Mouse (Mus musculus) ovary, postnatal 10 days (tissue): ENCODE results near the gene Usp21.

ENCODE experiments used
- DNase-seq: peaks from one replicate; pipeline ENCODE4 v3.0.0; 2022; ENCODE audit warnings: low spot score

Usp21 gene

DNA sequence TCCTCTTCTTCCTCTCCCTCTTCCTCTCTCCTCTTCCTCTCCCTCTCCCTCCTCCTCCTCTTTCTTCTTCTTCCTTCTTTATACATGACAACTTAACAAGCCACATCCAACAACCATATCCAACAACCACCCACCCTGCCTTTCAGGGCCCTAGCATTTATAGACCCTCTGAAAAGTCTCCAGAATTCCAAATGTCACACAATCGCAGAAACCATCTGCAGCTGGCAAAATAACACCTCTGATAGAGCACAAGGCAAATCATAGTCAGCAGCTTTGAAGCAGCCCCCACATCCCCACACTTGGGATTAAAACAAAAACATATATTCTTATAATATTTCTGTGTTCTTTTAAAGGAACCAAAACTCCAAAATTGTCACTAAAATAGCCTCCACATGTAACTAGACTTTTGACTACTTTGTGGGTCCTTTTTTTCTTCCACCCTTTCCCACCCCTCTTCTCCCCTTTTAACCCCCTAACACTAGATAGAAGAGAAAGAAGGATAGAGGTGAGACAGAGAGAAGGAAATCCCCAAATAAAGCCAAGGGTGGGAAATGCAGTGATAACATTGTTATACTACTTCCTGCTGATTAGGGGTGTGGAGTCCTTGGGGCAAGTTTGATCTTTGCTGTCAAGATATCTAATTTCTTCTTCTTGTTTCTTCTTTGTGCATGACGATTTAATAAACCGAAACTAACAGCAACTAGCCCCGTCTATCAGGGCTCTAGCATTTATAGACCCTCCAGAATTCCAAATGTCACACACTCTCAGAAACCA is 21.6 kb downstream of the Usp21 start:
- DNase-seq = no peak

- no peak for DNase-seq
These were observed 23.9 kb downstream of the Usp21 start for GRCm38 (mm10) chr1:171263666-171264461.

GRCm38 (mm10) chr1:171263185-171263611 is 24.6 kb downstream of the Usp21 start:
- DNase-seq = no peak

GRCm38 (mm10) chr1:171262594-171263130 is 25.1 kb downstream of the Usp21 start:
- no peak for DNase-seq

DNA sequence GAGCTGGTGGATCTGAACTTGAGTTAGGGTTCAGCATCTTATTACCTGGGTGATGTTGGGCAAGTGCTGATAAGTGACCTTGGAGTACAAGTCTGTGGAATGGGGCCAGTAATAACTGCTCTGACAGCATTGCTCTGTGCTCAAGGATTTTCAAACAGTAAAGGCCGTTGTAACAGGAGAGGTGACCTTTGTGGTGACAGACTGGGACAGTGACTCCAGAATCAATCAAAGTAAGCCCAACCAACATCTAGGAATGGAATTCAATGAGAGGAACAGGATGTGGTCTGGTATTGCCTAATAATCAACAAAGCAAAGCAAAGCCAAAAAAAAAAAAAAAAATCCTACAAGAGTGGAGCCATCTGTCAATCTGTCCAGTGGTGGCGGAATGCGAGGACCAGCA is 27.5 kb downstream of the Usp21 start:
- DNase-seq = no peak

GRCm38 (mm10) chr1:171258921-171259320 is 28.9 kb downstream of the Usp21 start:
- DNase-seq = no peak

- no peak for DNase-seq
These were observed 30.0 kb downstream of the Usp21 start for GRCm38 (mm10) chr1:171257781-171258180.

DNA sequence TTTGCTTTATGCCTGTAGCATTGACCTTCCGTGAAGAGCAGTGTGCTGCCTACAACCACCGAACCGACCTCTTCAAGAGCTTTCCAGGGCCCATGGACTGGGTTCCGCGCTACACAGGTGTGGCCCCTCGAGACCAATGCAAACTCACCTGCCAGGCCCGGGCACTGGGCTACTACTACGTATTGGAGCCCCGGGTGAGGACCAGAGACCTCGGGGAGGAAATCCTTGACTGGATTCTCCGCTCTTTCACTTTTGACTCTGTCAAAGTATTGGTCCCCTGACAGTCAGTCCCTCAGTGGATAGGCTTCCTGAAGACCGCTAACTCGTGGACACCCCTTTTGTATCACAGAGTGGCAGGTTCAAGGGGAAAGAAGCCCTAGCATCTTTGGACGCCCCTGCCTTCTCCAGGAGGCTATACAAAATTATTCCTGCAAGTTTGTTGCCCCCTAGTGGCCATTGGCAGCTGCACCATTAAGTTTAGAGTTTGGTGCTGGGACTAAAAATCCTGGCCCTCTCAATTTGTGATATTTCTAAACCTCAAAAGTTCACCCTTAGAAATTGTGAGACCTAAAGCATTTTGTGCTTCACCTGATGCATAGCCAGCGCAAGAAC is 30.7 kb downstream of the Usp21 start:
- no peak for DNase-seq

DNA sequence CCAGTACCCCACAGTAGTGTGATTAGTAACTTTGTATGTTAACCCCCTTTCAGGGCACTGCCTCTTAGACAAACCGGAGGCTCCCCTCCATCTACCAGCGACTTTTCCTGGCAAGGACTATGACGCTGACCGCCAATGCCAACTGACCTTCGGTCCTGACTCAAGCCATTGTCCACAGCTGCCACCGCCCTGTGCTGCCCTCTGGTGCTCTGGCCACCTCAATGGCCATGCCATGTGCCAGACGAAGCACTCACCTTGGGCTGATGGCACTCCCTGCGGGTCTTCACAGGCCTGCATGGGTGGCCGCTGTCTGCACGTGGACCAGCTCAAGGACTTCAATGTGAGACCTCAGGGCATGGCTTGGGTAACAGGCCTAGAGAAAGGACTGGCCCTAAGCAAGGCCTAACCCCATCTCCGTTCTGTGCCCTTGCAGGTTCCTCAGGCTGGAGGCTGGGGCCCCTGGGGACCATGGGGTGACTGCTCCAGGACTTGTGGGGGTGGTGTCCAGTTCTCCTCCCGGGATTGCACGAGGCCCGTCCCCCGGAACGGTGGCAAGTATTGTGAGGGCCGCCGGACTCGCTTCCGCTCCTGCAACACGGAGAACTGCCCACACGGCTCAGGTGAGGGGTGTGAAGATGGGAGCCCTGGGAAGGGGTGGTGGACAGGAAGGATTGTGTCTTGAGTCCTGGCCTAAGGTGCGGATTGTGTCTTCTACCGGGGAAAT is 31.5 kb downstream of the Usp21 start:
- no peak for DNase-seq

DNA sequence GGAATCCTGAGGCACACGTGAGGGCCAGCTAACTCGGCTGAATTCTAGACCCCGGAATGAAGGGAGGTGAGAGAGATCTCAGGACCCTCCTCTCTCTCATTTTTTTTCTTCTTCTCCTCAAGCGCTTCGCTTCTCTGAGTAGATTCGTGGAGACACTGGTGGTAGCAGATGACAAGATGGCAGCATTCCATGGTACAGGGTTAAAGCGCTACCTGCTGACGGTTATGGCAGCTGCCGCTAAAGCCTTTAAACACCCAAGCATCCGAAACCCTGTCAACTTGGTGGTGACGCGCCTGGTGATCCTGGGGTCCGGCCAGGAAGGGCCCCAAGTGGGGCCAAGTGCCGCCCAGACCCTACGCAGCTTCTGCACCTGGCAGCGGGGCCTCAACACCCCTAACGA is 35.4 kb downstream of the Usp21 start:
- DNase-seq = no peak

DNA sequence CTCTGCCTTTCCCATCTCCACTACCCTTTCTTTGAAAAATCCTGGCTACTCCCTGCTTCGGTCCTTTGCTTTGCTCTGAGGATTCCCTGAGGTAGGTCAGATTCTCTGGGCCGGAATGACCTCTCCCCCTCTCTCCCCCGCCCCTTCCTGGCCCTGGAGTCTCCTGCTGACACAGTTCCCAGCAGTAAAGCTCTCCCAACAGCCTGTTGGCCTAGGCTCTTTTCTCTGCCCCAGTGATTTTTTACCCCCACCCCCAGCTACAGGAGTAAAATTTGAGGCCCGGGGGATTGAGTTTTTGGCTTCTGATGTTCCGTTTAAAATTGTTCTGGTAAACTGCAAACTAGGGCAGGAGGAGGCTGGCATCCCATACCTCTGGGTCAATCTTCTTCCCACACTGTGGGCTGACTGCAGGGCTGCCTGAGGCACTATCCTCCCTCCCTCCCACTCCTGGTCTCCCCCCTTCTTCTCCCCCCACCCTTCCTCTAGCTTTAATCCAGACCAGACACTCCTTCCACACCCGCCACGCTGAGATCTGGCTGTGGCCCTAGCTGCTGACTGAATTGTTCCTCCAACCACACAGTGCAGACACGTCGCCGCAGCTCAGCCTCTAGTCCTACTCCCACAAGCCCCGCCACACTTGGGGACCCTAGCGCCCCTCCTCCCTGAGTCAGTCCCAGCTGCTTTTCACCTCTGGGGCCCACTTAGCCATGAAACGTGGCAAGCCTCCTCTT is 36.0 kb downstream of the Usp21 start:
- DNase-seq = no peak

DNA sequence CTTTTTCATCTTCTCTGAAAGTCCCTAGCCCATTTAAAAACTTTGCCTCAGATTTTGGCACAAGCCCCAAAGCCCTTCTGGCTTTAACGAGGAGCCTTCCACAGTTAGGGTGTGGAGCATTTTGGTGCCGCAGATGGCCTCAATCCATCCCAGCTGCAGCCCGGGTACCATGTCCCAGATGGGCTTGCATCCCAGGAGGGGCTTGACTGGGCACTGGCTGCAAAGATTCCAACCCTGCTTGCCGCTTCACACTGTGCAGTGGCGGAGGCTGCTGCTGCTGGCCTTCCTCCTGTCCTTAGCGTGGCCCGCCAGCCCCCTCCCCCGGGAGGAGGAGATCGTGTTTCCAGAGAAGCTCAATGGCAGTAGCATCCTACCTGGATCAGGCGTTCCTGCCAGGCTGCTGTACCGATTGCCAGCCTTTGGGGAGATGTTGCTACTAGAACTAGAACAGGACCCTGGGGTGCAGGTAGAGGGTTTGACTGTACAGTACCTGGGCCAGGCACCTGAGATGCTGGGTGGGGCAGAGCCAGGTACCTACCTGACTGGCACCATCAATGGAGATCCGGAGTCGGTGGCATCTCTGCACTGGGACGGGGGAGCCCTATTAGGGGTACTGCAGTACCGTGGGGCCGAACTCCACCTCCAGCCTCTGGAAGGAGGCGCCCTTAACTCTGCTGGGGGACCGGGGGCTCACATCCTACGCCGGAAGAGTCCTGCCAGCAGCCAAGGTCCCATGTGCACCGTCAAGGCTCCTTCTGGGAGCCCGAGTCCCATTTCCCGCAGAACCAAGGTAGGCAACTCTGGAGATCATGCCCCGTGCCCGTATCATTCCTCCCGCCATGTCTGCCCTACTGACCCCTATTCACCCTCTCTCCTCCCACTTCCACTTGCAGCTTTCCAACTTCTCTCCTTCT is 36.9 kb downstream of the Usp21 start, which contains the start of gene Ndufs2:
Gene Ndufs2, minus strand, starts transcription at position 709 of the 914 bp plus-strand sequence.
- DNase-seq = no peak

DNA sequence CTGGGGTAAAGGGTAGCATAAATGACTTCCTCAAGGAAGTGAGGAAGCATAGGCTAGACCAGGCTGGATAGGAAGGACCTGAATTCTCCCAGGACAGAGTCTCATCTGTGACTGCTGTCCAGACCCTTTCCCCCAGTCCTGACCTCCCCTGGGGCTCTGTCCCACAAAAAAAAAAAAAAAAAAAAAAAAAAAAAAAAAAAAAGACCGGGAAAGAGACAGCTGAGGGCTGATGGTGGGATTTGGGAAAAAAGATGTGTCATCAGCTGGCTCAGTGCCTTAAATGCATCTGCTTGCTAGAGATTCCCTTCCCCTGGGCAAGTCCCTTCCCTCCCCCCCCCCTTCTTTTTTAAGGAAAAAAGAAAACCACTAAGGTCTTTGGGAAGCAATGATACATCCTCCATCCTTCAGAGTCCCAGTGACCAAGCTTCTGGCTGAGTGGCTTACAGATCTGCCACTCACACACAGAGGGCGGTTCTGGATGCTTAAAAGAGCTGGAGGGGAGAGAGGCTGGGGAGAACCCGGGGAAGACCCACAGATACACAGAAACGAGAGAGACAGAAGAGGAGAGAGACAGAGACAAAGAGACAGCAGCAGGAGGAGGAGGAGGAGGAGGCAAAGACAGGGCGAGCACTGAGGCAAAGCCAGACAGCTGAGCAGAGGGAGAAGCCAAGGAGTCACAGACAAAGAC is 37.7 kb downstream of the Usp21 start, which contains the start of gene Adamts4:
Gene Adamts4, plus strand, starts transcription at position 509 of the 688 bp plus-strand sequence.
- no peak for DNase-seq

GRCm38 (mm10) chr1:171248386-171249226 is 39.2 kb downstream of the Usp21 start:
- no peak for DNase-seq

GRCm38 (mm10) chr1:171247916-171248315 is 39.9 kb downstream of the Usp21 start:
- DNase-seq = no peak

GRCm38 (mm10) chr1:171247453-171247841 is 40.3 kb downstream of the Usp21 start:
- no peak for DNase-seq

- peak; percentile 85 for DNase-seq
These were observed 40.9 kb downstream of the Usp21 start for GRCm38 (mm10) chr1:171246709-171247452.

DNA sequence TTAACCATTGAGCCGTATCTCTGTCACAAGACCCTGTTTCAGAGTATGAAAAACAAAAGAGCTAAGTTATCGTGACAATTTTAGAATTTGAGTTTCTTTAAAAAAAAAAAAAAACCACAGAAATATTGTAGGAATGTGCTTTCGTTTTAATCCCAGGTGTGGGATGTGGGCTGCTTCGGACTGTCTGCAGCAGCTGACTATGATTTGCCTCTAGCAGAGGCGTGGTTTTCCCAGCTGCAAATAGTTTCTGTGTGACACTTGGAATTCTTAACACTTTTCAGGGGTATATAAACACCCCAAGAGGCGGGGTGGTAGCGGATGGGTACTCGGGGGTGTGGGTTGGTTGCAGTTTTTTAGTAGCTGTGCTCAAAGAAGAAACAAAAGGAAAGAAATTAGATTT is 42.4 kb downstream of the Usp21 start:
- DNase-seq = no peak
